Mouse (Mus musculus) kidney, postnatal 14 days (tissue): ENCODE measurements at regions not wholly inside any gene's neighbourhood (a gene's known extent, or its start where the extent isn't known, plus 50 kb on each side); places are given as distances from the start of the nearest gene placed in this dataset.

ENCODE experiments used
- DNase-seq: peaks from one replicate; pipeline ENCODE4 v3.0.0; 2022; ENCODE audit warnings: mixed read lengths

DNA sequence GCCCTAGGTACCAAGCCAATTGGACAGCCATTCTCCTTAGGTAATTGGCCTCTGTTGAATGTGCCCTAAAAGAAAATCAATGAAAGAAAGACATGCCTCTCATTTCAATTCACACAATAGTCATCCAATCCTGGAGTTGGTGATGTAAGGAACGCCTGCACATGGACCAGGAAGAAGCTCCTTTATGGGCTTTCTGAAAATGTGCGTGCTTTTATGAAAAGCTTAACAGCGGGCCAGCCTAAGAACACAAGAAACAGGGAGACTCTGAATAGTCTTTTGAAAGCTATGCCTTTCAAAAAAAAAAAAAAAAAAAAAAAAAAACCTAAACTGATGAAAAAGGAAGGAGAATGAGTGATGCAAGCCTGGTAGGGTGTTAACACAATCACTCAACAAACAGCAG lies 183.1 kb downstream of the Pcdh19 start:
- no peak for DNase-seq

DNA sequence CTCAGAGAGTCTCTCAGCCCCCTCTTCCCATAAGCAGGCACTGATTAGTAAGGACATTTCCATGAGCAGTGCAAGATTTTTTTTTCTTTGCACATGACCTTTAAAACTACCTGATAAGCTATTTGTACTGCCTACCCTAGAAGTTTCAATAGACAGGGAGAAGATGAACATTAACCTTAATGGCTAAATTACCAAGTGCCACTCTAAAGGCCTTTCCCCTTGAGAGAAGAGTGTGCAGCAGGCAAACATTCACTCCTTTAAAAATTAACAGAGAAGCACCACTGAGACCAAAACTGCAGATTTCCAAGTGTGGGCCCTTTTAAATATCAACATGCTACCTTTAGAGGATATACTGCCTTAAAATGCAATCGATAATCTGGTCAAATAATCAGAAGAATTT lies 226.9 kb downstream of the Pcdh19 start:
- peak; percentile 1 for DNase-seq

DNA sequence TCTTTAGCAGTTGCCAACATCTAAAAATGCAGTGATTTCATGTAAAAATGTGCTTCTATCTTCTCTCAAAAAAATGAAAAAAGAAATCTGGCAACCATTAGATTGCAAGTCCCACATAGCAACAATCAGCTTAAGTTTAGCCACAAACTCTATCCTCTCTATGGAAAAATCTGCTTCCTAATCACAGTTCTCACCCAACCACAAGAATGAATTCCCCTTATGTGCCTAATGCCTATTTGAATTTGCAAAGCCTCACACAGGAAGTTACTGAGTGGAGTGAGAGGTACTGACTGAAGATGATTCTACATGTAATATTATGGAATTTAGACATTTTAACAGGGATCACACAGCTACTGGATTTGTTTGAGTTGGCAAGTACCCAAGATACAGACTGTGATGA lies 241.4 kb downstream of the Pcdh19 start:
- no peak for DNase-seq

DNA sequence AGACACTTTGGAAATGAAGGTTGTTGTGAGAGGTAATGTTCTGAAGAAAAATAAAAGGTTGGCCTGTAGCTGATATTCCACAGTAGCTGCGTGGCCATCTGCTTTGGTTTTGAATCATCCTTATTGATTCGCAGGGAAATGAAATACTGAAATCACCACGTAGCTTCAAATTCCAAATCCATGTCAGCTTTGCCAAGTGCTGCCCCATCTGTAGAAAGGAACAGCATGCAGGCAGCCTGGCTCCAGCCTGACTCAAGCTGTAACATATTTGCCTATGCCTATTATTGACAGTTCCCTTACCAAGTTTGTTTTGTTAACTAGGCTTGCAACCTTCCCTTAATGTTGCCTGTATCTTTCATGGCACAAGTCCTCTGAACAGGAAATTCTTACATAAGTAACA lies 286.3 kb downstream of the Pcdh19 start:
- DNase-seq: no peak

DNA sequence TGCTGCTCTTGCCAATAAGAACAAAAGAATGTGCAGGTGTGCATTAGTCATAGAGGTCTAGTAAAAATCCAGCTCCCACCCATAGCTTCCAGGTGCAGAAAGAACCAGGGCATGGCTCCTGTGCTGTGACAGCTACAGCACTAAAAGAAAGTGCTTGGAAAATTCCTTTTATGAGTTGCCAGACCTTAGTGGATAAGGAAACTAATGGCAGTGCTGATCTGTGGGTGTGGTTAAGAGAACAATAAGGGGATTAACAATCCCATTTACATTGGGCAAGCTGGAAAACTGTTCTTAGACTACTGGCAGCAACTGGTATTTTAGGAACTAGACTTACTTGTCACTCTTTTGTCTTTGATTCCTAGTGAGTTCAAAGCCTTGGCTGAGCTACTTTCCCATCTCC lies 301.0 kb downstream of the Pcdh19 start:
- DNase-seq: no peak

- DNase-seq: no peak
Measured at GRCm38 (mm10) chrX:133373960-133374359, 314.8 kb downstream of the Pcdh19 start.

DNA sequence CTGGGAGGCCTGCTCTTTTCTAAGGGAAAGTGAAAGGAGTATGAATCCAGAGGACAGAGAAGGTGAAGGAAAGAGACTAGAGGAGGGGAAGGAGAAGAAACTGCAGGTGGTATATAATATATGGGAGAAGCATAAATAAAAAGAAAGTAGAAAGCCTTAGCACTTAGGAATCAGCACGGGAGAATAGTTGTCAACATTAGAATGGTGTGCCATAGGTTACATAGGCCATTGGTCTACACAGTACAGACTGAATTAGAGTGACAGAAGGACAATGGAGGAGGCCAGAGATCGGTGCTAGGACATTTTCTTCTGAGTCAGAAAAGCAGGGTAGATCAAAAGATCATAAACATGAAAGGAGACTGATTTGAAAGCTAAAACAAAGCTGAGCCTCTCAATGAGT lies 315.7 kb downstream of the Pcdh19 start:
- no peak for DNase-seq

GRCm38 (mm10) chrX:133372411-133372810 lies 316.4 kb downstream of the Pcdh19 start:
- no peak for DNase-seq

- no peak for DNase-seq
Measured at GRCm38 (mm10) chrX:133360739-133361138, 328.0 kb downstream of the Pcdh19 start.
